Mouse (Mus musculus): ENCODE data around the gene Catsperg1.

DNA sequence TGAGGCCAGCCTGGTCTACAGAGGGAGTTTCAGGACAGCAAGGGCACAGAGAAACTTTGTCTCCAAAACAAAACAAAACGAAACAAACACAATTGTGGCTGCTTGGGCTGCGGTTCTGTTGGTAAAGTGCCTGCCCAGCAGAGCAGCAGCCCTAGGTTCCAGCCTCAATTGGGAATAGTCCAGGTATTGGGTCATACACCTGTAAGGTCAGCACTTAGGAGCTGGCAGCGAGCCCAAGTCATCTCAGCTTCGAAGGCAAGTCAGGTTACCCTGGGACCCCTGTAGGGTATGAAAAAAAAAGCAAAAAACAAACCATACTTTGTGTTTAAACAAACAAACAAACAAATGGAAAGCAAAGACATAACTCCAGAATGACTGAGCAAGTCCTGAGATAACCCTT is 42.0 kb upstream of the Catsperg1 start:
- TF ChIP-seq CTCF (conservative IDR thresholded peaks at IDR 0.05; ENCODE audit: low read length): no peak
- TF ChIP-seq POU5F1 (IDR thresholded peaks at IDR 0.05; ENCODE audit: borderline replicate concordance, low read length): no peak

Data from E14TG2a.4 (cell line).